Mouse (Mus musculus): ENCODE measurements around the gene Slc24a3.

Slc24a3 gene

DNA sequence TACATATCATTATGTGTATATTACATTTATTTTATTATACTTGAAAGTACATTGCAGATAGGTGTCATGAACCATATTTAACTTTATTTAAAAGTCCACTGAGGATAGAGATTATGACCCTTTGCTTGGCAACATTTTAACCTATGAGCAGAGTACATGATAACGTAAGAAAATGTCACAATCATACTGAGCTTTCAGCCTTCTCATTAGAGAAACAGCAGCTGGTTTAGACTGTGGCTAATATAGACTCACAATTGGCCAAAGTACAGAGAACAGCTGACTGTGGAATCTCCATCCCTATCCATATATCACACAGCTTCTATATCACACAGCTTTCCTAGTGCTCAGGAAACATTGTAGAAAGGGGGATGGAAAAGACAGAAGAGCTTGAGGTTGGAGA is 111.8 kb downstream of the Slc24a3 start:
- no peak for DNase-seq (ENCODE audit: low read depth, low spot score)

DNA sequence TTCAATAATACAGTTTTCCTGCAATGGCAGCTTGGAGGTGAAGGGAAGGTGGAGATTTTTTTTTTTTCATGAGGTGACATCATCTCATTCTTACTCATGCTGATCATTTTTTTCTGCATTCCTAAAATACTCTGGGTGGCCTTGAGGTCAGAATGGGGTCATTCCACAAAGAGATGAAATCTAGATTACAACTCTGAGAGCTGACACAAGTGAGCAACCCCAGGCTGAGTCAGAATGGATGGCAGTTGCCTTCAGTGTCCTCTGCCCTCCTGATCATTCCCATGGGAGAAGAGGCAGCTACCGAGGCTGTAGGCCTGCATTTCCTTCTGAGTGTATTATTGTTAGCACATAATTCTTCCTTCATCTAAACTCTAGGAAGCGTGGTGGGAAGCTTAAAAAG is 116.2 kb downstream of the Slc24a3 start:
- no peak for DNase-seq (ENCODE audit: low read depth, low spot score)

DNA sequence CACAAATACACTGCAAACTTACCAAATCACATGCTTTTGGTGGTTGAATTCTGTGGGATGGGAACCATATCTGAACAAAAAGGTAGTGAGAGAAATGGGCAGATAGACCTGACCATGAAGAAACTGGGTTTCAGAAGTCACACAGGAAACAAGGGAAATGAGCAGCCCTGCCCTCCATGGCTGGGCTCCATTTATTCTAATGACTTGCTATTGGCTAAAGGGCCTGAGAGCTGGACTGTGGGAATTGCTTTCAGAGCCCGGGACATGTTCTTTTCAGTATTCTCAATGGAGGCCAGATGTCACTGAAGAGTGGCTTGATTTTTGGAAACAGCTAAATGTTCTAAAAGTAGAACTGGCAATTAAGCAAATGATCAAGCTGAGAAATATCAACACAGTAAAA is 120.9 kb downstream of the Slc24a3 start:
- no peak for DNase-seq (ENCODE audit: low read depth, low spot score)

DNA sequence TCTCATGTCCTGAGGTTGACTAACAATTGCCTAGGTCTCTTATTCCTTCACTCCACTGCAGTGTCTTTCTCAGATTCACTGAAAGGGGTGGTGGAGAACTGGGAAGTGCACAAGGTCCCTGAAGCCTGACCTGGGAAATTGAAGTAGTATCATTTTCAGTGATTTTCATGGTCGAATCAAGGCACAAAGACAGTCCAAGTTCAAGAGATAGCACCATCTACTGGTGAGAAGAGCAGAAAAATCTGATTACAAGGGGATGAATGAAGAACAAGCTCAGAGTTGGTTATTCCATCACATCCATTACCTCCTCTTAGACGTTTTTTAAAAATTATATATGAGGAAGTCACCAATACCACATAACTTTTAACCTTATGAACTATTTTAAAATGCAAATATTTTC is 123.9 kb downstream of the Slc24a3 start:
- no peak for DNase-seq (ENCODE audit: low read depth, low spot score)

DNA sequence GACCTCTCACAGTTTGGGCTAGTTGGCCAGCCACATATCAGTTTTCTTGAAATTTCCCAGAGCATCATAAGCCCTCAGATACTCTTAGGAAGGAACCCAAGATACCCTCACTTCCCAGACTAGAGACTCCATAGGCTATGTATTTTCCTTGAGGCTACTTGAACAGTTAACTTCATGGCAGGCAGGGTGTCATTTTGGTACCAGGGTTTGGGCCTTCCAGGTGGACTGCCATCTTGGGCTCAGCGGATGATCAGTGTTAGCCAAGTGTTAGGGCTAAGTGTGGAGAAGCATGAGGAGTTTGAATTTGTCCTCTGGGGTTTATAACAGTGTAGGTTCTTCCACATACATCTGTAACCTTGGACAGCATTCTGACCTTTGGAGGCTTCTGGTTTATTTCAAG is 124.6 kb downstream of the Slc24a3 start:
- no peak for DNase-seq (ENCODE audit: low read depth, low spot score)

DNA sequence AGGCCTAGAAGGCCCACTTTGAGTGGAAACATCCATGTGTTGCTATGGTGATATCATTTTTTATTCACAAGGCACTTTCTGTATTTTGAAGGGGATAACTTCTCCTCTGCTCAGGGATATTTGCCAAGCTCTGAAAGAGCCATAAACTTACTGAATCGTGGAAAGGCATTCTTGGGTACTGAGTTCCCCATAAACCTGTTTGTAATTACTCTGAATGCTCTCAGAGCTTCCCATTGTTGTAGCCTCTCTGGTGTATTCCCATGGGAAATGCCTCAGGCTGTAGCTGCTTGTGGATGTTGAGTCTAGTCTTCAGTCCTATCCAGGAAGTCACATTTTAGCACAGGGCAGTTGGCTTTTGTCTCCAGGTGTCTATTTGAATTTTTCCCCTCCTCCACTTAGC is 125.3 kb downstream of the Slc24a3 start:
- DNase-seq (ENCODE audit: low read depth, low spot score): no peak

DNA sequence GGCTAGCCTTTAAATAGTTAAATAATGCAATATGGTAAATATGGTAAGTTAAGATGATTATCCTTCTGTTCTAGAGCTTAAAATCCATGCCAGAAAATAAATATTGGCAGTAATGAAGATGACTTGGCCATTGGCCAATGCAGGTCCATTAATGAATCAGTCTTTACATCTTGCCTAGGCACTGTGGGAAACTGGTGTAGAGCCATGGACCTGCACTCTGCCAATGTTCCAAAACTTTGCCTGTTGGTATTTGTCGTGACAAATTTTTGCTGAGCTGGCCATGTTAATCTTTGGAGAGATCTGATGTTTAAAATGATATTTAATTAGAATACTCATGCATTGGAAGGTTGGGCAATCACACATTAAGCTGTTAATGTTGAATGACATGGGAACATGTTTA is 129.4 kb downstream of the Slc24a3 start:
- DNase-seq (ENCODE audit: low read depth, low spot score): no peak

DNA sequence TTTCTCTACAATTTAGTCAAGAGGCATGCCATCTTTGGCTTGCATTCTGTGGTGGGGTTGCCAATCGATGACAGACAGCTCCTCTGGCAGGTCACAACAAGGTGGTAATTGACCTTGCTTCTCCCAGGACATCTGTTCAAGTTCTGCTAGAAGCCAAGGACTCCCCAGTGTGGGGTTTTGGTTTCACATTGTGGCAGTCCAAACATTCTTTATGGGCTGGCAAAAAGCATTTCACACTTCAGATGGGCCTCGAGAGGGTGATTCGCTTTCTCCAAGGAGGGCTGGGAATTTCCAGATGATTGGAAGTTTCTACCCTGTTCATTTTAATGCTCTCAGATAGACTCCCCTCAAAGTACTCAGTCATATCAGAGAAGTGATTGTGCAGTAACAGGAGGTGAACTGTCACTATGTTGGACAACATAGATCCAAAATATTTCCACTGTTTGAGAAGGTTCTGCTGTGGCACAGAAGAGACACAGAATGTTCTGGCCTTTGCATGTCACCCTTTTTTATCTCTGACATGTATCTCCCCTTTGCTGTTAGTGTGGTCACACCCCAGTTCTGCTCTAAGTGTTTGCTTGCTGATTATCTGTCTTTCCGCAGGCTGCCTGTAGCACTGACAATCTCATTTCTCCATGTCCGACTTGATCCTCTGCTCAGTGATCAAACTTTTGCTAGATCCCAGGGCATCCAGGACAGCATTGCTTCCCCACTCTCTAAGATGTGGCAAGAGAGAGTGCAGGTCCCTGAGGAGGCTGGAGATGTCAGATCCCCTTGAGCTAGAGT is 132.6 kb downstream of the Slc24a3 start:
- DNase-seq (ENCODE audit: low read depth, low spot score): no peak

DNA sequence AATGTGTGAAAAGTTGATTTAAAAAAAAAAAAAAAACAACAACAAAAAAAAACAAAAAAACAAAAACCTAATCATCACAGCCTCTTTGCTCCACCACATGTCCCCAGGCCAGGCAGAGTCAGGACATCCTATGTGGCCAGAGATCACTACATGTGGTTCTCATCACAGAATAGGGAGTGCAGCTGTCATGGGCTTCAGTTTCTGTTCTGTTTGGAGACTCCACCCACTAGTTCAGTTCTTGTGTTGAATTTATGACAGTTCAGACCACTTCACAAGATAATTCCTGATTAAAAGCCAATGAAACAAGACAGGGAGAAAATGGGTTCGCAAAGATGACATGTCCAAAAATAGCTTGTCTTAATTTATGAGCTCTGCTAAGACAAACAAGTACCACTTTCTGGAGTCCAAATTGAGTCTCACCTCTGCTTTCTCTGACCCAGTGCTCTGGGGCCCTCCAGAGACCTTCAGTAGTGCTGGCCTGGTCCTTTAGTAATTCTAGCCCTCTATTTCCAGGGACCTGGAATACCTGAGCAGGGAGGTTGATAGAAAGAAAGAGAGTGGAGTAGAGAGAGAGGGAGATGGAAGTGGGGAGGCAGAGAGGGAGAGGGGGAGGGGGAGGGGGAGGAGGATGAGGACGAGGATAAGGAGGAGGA is 139.8 kb downstream of the Slc24a3 start:
- DNase-seq (ENCODE audit: low read depth, low spot score): no peak

DNA sequence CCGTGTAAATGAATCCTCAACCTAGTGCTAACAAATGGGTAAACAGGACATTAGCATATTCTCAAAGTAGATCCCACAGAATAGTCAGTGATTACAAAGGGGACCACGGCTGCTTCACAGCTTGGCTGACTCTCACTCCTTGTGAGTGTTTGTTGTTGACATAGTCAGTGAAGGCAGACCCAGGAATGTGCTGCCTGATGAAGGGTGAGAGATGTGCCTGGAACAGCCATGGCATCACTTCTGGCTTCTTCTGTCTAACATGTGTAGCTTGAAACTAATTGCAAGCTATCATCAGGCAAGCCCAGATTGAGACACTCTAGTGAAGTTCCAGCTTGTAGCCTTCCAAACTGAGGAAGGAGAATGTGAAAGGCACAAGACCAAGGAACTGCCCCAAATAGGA is 151.4 kb downstream of the Slc24a3 start:
- DNase-seq (ENCODE audit: low read depth, low spot score): no peak

DNA sequence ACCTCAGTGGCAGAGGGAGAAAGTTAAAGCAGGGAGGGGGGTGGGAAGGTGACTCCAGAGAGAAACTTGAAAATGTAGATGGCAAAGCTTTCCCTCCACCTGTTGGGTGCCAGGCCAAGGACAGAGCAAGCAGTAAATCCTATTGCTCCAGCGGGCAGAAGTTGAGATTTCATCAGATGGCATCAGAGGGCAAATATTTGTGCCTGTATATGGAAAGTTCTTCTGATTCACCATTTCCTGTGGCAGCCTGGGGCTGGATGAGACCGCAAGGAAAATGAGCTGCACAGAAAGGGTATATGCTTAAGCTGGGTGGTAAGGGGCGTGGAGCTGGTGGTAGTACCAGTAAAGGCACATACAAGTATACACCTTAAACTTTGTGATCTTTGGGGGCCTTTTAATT is 153.7 kb downstream of the Slc24a3 start:
- DNase-seq (ENCODE audit: low read depth, low spot score): no peak

DNA sequence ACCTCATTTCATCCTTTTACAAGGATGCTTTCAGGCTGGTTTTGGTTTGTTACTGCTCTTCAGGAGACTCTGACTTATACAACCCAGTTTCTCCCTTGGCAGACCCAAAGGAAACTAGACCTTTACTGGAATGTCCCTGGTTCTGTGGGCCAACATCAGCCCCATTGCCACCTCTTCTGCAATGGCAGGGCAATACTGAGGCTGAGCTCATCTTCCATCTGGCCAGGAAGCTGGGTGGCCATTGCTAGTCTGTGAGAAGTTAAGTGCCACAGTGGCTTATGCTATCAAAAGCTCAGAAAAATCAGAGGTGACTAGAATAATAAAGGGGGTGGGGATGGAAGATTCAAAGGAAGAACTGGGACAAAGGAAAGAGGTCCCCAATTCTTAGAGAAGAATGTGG is 154.2 kb downstream of the Slc24a3 start:
- DNase-seq (ENCODE audit: low read depth, low spot score): no peak

DNA sequence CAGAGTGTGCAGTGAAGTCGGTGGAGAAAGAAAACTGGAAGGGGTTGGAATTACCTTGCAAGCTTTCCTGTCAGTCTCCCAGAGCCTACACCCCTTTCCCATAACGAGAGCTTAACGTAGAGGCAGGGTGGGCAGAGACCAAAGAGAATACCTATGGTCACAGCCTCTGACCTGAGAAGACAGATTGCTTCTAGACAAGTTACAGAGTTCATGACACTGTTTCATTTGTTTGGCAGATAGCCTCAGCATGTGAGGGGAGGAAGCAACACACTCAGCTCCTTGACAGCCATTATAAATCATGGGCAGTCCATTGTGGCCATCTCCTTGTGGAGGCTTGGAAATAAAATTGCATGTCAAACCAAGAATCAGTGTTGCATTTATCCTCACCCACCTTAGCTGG is 156.9 kb downstream of the Slc24a3 start:
- no peak for DNase-seq (ENCODE audit: low read depth, low spot score)

DNA sequence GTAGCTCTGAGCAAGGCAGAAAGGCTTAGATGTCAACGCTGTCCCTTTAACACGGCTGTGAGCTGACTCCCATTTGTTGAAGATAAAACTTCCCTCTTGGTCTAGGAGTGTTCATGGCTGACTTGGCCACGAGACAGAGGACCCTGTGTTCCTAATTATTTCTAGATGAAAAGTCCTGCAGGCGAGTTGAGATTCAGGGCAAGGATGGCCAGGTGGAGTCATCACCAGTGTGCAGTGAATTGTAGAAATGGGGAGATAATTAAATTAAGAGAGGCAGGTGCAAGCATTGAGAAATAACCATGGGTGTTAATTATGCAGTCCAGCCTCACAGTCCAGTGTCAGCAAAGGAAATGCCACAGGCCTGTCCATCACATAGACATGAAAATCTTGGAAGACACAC is 158.3 kb downstream of the Slc24a3 start:
- DNase-seq (ENCODE audit: low read depth, low spot score): no peak

DNA sequence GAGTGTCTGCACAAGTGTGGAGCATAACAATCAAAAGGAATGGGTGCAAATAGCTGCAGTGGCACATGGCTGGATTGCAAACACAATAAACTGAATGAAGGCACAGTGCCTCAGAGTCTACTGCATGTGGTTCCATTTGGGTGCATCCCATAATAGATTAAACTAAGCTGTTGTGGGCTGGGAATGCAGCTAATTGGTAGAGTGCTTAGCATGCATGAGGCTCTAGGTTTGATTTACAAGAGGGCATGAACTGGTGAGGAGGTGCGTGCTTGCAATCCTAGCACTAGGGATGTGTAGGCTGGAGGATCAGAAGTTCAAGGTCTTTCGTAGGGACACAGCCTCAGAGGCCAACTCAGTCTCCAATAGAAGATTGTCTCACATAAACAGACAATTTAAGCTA is 159.0 kb downstream of the Slc24a3 start:
- no peak for DNase-seq (ENCODE audit: low read depth, low spot score)

DNA sequence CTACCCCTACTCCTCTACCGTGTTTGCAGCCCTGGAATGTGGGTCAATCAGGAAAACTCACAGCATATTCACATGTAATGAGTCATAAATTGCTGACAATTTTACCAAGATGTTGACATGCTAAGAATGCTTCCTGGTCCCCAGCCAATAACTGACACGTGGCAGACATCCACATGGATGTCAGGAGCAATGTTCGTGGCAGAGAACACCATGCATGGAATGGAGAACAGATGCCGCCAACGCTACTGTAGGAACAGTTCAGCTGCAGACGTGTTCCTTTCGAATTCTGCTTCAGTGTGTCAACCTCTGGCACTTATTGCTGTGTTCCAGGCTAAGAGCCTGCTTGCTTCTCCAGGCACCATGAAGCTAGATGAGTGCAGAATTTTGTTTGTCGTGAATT is 162.2 kb downstream of the Slc24a3 start:
- DNase-seq (ENCODE audit: low read depth, low spot score): no peak

DNA sequence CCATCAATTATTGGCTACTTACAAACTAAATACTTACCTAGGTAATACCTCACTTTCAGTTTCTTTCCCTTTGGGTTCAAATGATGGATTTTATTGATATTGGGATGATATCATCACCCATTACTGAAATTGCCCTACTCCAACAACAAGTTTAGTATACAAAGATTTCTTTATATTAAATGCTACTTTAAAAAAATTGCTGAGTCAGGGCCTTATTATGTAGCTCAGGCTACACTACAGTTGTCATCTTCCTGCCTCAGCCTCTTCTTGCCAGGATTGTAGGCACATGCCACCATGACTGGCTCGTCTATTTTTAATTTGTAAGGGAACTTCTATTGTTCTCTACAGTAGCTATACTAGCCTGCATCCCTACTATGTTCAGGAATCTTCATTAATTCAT is 164.0 kb downstream of the Slc24a3 start:
- DNase-seq (ENCODE audit: low read depth, low spot score): no peak

DNA sequence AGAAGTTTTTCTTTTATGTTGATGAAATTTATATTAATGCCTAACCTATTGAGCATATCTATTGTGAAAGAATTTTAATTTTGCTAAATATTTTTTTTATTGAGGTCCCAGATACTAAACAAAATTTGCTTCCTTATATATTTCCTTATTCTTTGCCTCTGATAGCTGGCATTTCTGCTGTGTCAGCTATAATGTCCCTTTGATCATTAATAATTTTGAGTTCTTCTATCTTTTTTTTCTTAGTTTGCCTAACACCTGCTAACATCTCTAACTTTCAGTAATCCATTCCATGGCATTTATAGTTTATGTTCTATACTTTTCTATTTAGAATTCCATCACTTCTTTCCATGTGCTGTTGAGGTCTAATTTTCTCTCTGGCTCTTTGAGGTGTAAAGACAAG is 165.9 kb downstream of the Slc24a3 start:
- no peak for DNase-seq (ENCODE audit: low read depth, low spot score)

DNA sequence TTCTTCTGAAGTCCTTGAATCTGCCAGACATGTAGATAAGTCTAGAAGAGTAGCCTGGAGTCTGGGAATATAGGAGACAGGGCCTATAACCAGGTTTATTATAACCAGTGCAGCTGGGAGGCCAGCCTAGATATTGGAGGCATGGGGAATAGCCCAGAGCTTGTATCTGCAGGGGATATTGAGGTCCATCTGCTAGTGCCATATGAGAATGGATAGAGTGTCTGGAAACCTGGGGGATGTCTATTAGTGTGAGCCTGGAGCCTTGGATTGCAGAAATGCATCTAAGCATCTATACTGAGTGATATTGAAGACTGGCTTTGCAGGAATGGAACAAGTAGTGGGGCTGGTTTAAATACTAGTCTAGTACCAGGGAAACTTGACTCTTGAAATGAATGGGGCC is 168.9 kb downstream of the Slc24a3 start:
- no peak for DNase-seq (ENCODE audit: low read depth, low spot score)

DNA sequence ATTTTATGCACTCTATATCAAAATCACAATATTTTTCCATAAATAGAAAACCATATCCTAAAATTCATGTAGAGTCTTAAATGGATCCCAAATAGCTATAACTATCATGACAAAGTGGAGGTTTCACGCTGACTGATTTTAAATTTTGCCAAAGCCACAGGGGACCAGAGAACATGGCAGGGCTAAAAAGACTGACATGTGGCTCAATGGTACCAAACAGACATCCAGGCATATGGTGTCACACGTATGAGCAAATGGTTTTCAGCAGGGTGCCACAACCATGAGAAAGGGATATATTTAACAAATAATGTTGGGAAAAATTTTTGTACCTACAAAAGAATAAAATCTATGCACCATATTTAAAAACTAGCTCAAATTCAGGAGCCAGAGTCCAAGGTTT is 173.3 kb downstream of the Slc24a3 start:
- DNase-seq (ENCODE audit: low read depth, low spot score): no peak

DNA sequence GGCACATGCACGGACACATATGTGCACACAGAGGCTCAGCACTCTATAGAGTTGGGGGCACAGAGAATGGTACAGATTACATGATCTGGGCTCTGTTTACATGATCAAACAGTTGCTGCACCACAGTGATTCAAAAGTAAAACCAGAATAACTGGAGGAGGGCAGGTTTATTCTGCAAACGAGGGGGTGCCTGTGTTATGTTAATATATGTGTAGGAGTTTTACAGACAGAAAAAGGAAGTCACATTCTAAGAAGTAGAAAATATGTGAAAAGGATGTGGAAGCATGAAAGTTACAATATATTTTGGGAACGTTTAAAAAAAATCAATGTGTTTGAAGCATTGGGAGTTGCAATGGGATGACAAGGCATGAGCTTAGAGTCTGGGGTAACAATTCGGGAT is 175.4 kb downstream of the Slc24a3 start:
- no peak for DNase-seq (ENCODE audit: low read depth, low spot score)

DNA sequence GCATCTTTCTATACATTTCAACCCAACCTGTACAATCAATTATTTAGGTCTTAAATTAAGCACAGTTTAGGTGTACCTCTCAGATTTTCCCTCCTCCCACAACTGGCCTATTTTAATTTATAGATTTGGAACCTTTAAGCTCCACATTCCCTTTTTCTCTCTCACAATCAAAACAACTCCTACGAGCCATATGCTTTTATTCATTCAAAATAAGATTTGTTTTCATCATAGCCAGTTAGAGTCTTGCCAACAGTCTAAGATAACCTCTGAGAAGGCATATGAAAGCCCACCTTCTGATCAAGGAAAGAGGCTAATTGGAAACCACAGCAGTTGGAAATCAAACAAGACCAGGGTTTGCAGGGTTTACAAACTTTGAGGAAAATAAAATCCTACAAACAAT is 177.0 kb downstream of the Slc24a3 start:
- no peak for DNase-seq (ENCODE audit: low read depth, low spot score)

DNA sequence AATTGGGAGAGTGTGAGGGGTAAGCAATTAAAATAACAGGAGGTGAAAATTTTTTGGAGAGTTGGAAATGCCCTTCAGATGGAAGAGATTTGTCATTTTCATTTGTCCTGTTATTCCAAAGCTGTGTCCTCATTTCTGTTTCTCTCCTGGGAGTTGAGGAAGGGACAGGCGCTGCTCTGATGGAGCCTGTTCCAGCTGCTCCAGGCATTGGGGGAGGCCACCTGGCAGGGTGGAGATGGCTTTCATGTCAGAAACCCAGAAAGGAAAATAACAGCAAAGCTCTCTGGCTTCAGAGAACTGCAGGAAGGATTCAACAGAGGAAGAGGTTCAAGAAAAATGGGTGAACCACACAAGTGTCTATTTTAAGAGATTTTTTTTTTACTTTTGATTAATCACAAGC is 186.2 kb downstream of the Slc24a3 start:
- DNase-seq (ENCODE audit: low read depth, low spot score): no peak
